Mouse (Mus musculus): ENCODE measurements around the gene Rusc1.
A peak's percentile ranks its signal among the peaks of the same experiment; 100 is the strongest.

Gene Rusc1

DNA sequence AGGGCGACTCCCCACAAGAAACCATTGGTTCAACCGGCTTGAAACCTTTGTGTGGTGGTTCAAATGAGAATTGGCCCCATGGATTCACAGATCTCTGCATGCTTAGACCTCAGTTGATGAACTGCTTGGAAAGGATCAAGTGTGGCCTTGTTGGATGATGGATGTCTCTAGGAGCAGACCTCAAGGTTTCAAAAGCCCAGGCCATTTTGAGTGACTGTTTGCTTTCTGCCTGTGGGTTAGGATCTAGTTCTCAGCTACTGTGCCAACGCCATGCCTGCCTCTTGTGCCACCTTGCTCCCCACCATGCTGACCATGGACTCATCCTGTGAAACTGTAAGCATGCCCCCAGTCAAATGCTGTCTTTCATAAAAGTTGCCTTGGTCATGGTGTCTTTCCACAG, 32.9 kb upstream of the Rusc1 start:
- Histone ChIP-seq H3K27me3 (ENCODE audit: insufficient read depth, low read length) (0 out of 2 replicates have a peak, but pooled peaks cover 2% of the 10 kb centered on the region), H3K4me3 (replicated peaks; ENCODE audit: low read length) (no peak overlapping the region), H3K9me3 (ENCODE audit: low read length) (no peaks in the 10 kb centered on the region; the same call in 1 of the 2 replicates), H3K36me3 (ENCODE audit: insufficient read depth, low read length) (no peaks in the 10 kb centered on the region), H3K4me1 (replicated peaks; ENCODE audit: low read depth, low read length) (peaks cover 3% of the 10 kb centered on the region; the same call in 1 of the 2 replicates)
- TF ChIP-seq CTCF (conservative IDR thresholded peaks at IDR 0.05; ENCODE audit: low read length) (no peak), POU5F1 (IDR thresholded peaks at IDR 0.05; ENCODE audit: borderline replicate concordance, low read length) (no peak), NANOG (IDR thresholded peaks at IDR 0.05; ENCODE audit: borderline replicate concordance, low read length) (no peak)

GRCm38 (mm10) chr3:89124241-89124640, 31.1 kb upstream of the Rusc1 start:
- H3K4me1 ChIP-seq (replicated peaks; ENCODE audit: low read depth, low read length): peaks cover 3% of the 10 kb centered on the region; the same call in 1 of the 2 replicates
- no peaks in the 10 kb centered on the region for H3K27me3 ChIP-seq (ENCODE audit: insufficient read depth, low read length)
- H3K4me3 ChIP-seq (replicated peaks; ENCODE audit: low read length): no peak overlapping the region
- H3K9me3 ChIP-seq (ENCODE audit: low read length): no peaks in the 10 kb centered on the region; the same call in 1 of the 2 replicates
- TF ChIP-seq CTCF (conservative IDR thresholded peaks at IDR 0.05; ENCODE audit: low read length) (no peak), NANOG (IDR thresholded peaks at IDR 0.05; ENCODE audit: borderline replicate concordance, low read length) (no peak), POU5F1 (IDR thresholded peaks at IDR 0.05; ENCODE audit: borderline replicate concordance, low read length) (no peak)
- H3K36me3 ChIP-seq (ENCODE audit: insufficient read depth, low read length): no peaks in the 10 kb centered on the region

GRCm38 (mm10) chr3:89123313-89123712, 30.2 kb upstream of the Rusc1 start:
- no peaks in the 10 kb centered on the region for H3K27me3 ChIP-seq (ENCODE audit: insufficient read depth, low read length)
- no peak overlapping the region for H3K4me3 ChIP-seq (replicated peaks; ENCODE audit: low read length)
- peaks cover 3% of the 10 kb centered on the region; the same call in 1 of the 2 replicates for H3K4me1 ChIP-seq (replicated peaks; ENCODE audit: low read depth, low read length)
- no peaks in the 10 kb centered on the region; the same call in 1 of the 2 replicates for H3K9me3 ChIP-seq (ENCODE audit: low read length)
- TF ChIP-seq NANOG (IDR thresholded peaks at IDR 0.05; ENCODE audit: borderline replicate concordance, low read length) (no peak), CTCF (conservative IDR thresholded peaks at IDR 0.05; ENCODE audit: low read length) (no peak), POU5F1 (IDR thresholded peaks at IDR 0.05; ENCODE audit: borderline replicate concordance, low read length) (no peak)
- no peaks in the 10 kb centered on the region for H3K36me3 ChIP-seq (ENCODE audit: insufficient read depth, low read length)

GRCm38 (mm10) chr3:89115522-89115921, 22.4 kb upstream of the Rusc1 start:
- H3K27me3 ChIP-seq (ENCODE audit: insufficient read depth, low read length): peaks cover 12% of the 10 kb centered on the region; the same call in 1 of the 2 replicates
- H3K36me3 ChIP-seq (ENCODE audit: insufficient read depth, low read length): no peaks in the 10 kb centered on the region
- TF ChIP-seq NANOG (IDR thresholded peaks at IDR 0.05; ENCODE audit: borderline replicate concordance, low read length) (no peak), CTCF (conservative IDR thresholded peaks at IDR 0.05; ENCODE audit: low read length) (peak; percentile 38; the same call in 1 of the 2 replicates), POU5F1 (IDR thresholded peaks at IDR 0.05; ENCODE audit: borderline replicate concordance, low read length) (no peak)
- peaks cover 14% of the 10 kb centered on the region for H3K4me1 ChIP-seq (replicated peaks; ENCODE audit: low read depth, low read length)
- H3K4me3 ChIP-seq (replicated peaks; ENCODE audit: low read length): no peak overlapping the region
- no peaks in the 10 kb centered on the region for H3K9me3 ChIP-seq (ENCODE audit: low read length)

DNA sequence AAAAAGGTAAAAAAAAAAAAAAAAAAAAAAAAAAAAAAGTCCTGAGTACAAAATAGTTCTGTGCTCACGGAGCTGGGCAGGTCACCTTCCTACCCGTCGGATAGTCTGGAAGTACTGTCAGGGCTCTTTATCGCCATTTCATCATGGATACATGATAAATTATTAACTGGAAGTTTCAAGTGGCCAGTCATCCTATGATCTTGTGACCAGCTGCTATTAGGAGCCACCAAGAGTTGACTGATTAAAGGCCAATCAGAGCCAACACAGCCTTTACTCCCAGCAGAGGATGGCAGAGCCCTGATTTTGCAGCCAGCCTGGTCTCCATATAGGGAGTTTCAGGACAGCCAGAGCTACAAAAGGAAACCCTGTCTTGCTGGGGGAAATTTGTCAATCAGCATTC, 19.9 kb upstream of the Rusc1 start:
- TF ChIP-seq CTCF (conservative IDR thresholded peaks at IDR 0.05; ENCODE audit: low read length) (no peak), NANOG (IDR thresholded peaks at IDR 0.05; ENCODE audit: borderline replicate concordance, low read length) (no peak), POU5F1 (IDR thresholded peaks at IDR 0.05; ENCODE audit: borderline replicate concordance, low read length) (no peak)
- H3K4me1 ChIP-seq (replicated peaks; ENCODE audit: low read depth, low read length): peaks cover 14% of the 10 kb centered on the region
- H3K27me3 ChIP-seq (ENCODE audit: insufficient read depth, low read length): peaks cover 12% of the 10 kb centered on the region; the same call in 1 of the 2 replicates
- H3K9me3 ChIP-seq (ENCODE audit: low read length): no peaks in the 10 kb centered on the region
- no peaks in the 10 kb centered on the region for H3K36me3 ChIP-seq (ENCODE audit: insufficient read depth, low read length)
- H3K4me3 ChIP-seq (replicated peaks; ENCODE audit: low read length): no peak overlapping the region

DNA sequence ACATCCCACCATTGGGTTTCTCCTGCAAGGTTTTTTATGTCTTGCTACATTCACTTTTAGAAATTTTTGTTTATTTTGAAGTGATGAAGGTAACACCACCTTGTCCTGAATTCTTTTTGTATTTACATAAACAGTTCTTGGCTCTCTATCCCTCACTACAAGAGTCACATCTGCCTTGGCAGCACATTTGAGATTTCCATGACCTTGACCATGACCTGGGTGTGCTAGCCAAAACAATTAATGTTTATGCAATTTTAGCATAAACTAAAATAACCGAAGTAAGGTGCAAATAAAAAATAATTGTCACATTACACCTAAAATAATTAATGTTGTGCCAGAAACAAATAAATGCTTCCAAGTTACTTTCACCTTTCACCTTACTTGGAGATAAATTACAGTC, 15.0 kb upstream of the Rusc1 start:
- Histone ChIP-seq H3K27me3 (ENCODE audit: insufficient read depth, low read length) (peaks cover under 1% of the 10 kb centered on the region; the same call in 1 of the 2 replicates), H3K4me1 (replicated peaks; ENCODE audit: low read depth, low read length) (peaks cover 8% of the 10 kb centered on the region)
- TF ChIP-seq CTCF (conservative IDR thresholded peaks at IDR 0.05; ENCODE audit: low read length): no peak
- TF ChIP-seq POU5F1 (IDR thresholded peaks at IDR 0.05; ENCODE audit: borderline replicate concordance, low read length): no peak
- TF ChIP-seq NANOG (IDR thresholded peaks at IDR 0.05; ENCODE audit: borderline replicate concordance, low read length): no peak

DNA sequence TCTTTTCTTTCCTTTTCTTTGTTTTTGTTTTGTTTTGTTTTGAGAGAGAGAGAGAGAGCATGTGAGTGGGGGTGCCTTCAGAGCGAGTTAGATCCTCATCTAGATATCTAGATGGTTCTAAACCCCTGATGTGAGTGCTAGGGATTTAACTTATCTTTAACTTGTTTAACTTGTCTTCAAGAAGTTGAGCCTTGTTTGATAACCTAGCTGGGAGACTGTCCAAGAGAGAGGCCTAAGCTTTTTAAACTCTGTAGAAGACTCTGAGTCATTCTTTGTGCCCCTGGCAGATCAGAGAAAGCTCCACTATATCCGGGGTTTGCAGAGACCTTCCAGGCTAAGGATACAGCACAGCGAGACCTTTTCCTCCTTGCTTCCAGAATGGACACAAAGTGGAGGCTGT, 14.4 kb upstream of the Rusc1 start:
- Histone ChIP-seq H3K36me3 (ENCODE audit: insufficient read depth, low read length) (no peaks in the 10 kb centered on the region), H3K9me3 (ENCODE audit: low read length) (no peaks in the 10 kb centered on the region), H3K4me3 (replicated peaks; ENCODE audit: low read length) (no peak overlapping the region), H3K27me3 (ENCODE audit: insufficient read depth, low read length) (no peaks in the 10 kb centered on the region), H3K4me1 (replicated peaks; ENCODE audit: low read depth, low read length) (peaks cover 14% of the 10 kb centered on the region)
- TF ChIP-seq NANOG (IDR thresholded peaks at IDR 0.05; ENCODE audit: borderline replicate concordance, low read length): no peak

More for the DNA sequence above, 15.0 kb upstream of the Rusc1 start:
- no peaks in the 10 kb centered on the region for H3K36me3 ChIP-seq (ENCODE audit: insufficient read depth, low read length)
- no peaks in the 10 kb centered on the region for H3K9me3 ChIP-seq (ENCODE audit: low read length)
- no peak overlapping the region for H3K4me3 ChIP-seq (replicated peaks; ENCODE audit: low read length)

DNA sequence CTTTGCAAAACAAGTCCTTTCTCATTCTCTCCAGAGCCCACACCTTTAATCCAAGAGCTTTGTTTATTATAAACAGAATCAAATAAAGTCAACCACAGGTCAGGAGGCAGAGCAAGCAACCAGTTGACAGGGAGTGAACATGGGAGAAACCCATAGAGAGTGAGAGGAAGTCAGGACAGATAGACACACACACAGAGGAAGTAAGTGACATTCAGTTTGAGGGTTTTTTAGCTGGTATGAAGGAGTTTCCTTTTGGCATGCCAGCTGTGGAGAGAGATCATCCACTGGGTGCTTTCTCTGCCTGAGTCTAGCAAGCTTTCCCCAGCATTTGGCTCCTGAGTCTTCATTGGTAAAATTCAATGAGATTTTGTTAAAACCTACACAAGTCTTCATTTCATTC, 13.8 kb upstream of the Rusc1 start:
- Histone ChIP-seq H3K36me3 (ENCODE audit: insufficient read depth, low read length) (no peaks in the 10 kb centered on the region), H3K4me3 (replicated peaks; ENCODE audit: low read length) (no peak overlapping the region)
- TF ChIP-seq NANOG (IDR thresholded peaks at IDR 0.05; ENCODE audit: borderline replicate concordance, low read length) (no peak), POU5F1 (IDR thresholded peaks at IDR 0.05; ENCODE audit: borderline replicate concordance, low read length) (no peak), CTCF (conservative IDR thresholded peaks at IDR 0.05; ENCODE audit: low read length) (no peak)

DNA sequence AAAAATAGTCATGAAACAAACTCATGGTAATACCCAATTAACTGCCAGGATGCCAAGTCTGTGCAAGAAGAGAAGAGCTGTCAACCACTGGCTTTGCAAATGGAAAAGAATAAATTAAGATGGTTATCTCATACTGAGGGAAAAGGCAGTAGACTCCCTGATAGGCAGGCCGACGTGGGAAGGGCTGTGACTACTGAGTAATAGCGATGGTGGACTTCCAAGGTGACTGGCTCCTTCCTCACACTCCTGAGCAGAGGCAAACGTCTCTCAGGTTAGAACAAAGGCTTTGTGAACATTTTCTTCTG, 10.1 kb upstream of the Rusc1 start:
- Histone ChIP-seq H3K36me3 (ENCODE audit: insufficient read depth, low read length) (peaks cover 27% of the 10 kb centered on the region), H3K4me1 (replicated peaks; ENCODE audit: low read depth, low read length) (peaks cover 38% of the 10 kb centered on the region), H3K9me3 (ENCODE audit: low read length) (no peaks in the 10 kb centered on the region), H3K4me3 (replicated peaks; ENCODE audit: low read length) (no peak overlapping the region), H3K27me3 (ENCODE audit: insufficient read depth, low read length) (no peaks in the 10 kb centered on the region)
- TF ChIP-seq NANOG (IDR thresholded peaks at IDR 0.05; ENCODE audit: borderline replicate concordance, low read length): no peak
- TF ChIP-seq POU5F1 (IDR thresholded peaks at IDR 0.05; ENCODE audit: borderline replicate concordance, low read length): no peak
- no peak for TF ChIP-seq CTCF (conservative IDR thresholded peaks at IDR 0.05; ENCODE audit: low read length)

More for the DNA sequence above, 13.8 kb upstream of the Rusc1 start:
- Histone ChIP-seq H3K27me3 (ENCODE audit: insufficient read depth, low read length) (no peaks in the 10 kb centered on the region), H3K9me3 (ENCODE audit: low read length) (no peaks in the 10 kb centered on the region), H3K4me1 (replicated peaks; ENCODE audit: low read depth, low read length) (peaks cover 19% of the 10 kb centered on the region)

Measured in E14TG2a.4 (cell line).